Mouse (Mus musculus) heart, adult 2 months (tissue): ENCODE measurements around the gene Pnisr. TPM values are rescaled to one million over a fixed set of nuclear protein-coding genes. Genes with fewer than 3 reads are reported as not detected.

Source experiments
- DNase-seq, 2 experiments: peaks; one replicate each; pipeline ENCODE4 v3.0.0; 2021
- H3K27ac ChIP-seq: fragments of 200-600 bp; 2 replicates; pipeline ENCODE4 v1.8.1; 2022
- H3K27me3 ChIP-seq: fragments of 200-500 bp; 2 replicates; pipeline ENCODE4 v1.6.1; 2012; ENCODE audit warnings: mild to moderate bottlenecking, low read length, inconsistent platforms, mixed read lengths; ENCODE audit not compliant: control insufficient read depth, insufficient read depth
- H3K36me3 ChIP-seq: fragments of 200-500 bp; 2 replicates; pipeline ENCODE4 v1.6.1; 2012; ENCODE audit warnings: low read length, inconsistent platforms; ENCODE audit not compliant: control insufficient read depth, insufficient read depth
- H3K4me1 ChIP-seq: fragments of 200-500 bp; 2 replicates; pipeline ENCODE4 v1.6.1; 2011; ENCODE audit warnings: low read length; ENCODE audit not compliant: control insufficient read depth, insufficient read depth
- H3K4me3 ChIP-seq: fragments of 200-600 bp; 2 replicates; pipeline ENCODE4 v1.8.1; 2022
- H3K79me2 ChIP-seq: fragments of 200-500 bp; replicated peaks from 2 replicates; pipeline ENCODE4 v1.6.1; 2012; ENCODE audit warnings: mild to moderate bottlenecking, inconsistent platforms, low read length, moderate library complexity, mixed read lengths; ENCODE audit not compliant: control insufficient read depth, insufficient read depth
- H3K9ac ChIP-seq: fragments of 200-500 bp; 2 replicates; pipeline ENCODE4 v1.6.1; 2012; ENCODE audit warnings: low read depth, mild to moderate bottlenecking, control low read depth, inconsistent platforms, low read length, mixed read lengths
- CTCF ChIP-seq: fragments of 200-600 bp; IDR thresholded peaks from 2 replicates; pipeline ENCODE4 v1.8.1; 2022; ENCODE audit warnings: antibody characterized with exemption, mild to moderate bottlenecking, moderate library complexity
- EP300 ChIP-seq: fragments of 200-500 bp; IDR thresholded peaks from 2 replicates; pipeline ENCODE4 v1.6.1; 2011; ENCODE audit warnings: low read depth, low read length, control low read depth; ENCODE audit not compliant: insufficient read depth
- POLR2A ChIP-seq: fragments of 200-500 bp; IDR thresholded peaks from 2 replicates; pipeline ENCODE4 v1.6.1; 2011; ENCODE audit warnings: mild to moderate bottlenecking, low read depth, low read length, control low read depth; ENCODE audit not compliant: insufficient read depth
- WGBS: fragments of 180-500 bp; shearing (Covaris S2); methylation state at CpG from one replicate; pipeline ENCODE4 v1.1.7; 2018; 5-methylcytosine and 5-hydroxymethylcytosine counted together
- intact Hi-C: fragments of 180-260 bp; cut with DNase I; formaldehyde crosslinking; loops from one replicate; pipeline ENCODE4 v1.15.1; 2025
- polyA plus RNA-seq: library from polyadenylated mRNA; depleted of rRNA; stranded (reverse); fragments of >200 nt; gene quantifications from 2 replicates; pipeline ENCODE4 v1.2.3, GENCODE M21; 2012; rRNA removed
- total RNA-seq, 2 experiments: library from RNA; stranded (reverse); gene quantifications; 2 replicates each; pipeline ENCODE4 v1.2.3; 2021

Gene Pnisr
- total and polyA plus RNA-seq, 3 experiments = 28.9 to 33.3 (median 29.1) TPM

- no peaks in the 10 kb centered on the region for H3K4me1 ChIP-seq
- DNase-seq = no peak
- H3K9ac ChIP-seq = no peak overlapping the region
- intact Hi-C loops = loop anchor here (2.0 kb wide), 1 partner anchor 28 kb away; no protein-coding TSS in a partner anchor
- 24% methylated on average over 6 of the region's 6 CpGs for WGBS
- H3K36me3 ChIP-seq = no peaks in the 10 kb centered on the region; the same call in 1 of the 2 replicates
- H3K27ac ChIP-seq = no peak overlapping the region; the same call in 1 of the 2 replicates
- H3K27me3 ChIP-seq = no peaks in the 10 kb centered on the region
- no peak for TF ChIP-seq POLR2A
- no peak for TF ChIP-seq EP300
- no peak for TF ChIP-seq CTCF
- no peaks in the 10 kb centered on the region for H3K79me2 ChIP-seq
- peak overlapping the region; percentile 73; the same call in 1 of the 2 replicates for H3K4me3 ChIP-seq
Measured at GRCm38 (mm10) chr4:21878776-21879175, 31.4 kb downstream of the Pnisr start.

- intact Hi-C loops = loop anchor here (2.0 kb wide), 1 partner anchor 29 kb away; no protein-coding TSS in a partner anchor
- TF ChIP-seq EP300 (peak; percentile 69; the same call in 1 of the 2 replicates), CTCF (no peak), POLR2A (peak; percentile 75)
- H3K4me1 ChIP-seq = no peaks in the 10 kb centered on the region
- peak; percentile 87 to 89 for DNase-seq
- H3K27ac ChIP-seq = peak within 1 kb of the TSS; percentile 89
- WGBS = under 1% methylated on average over 50 of the region's 51 CpGs
- no peaks in the 10 kb centered on the region for H3K79me2 ChIP-seq
- peak within 1 kb of the TSS; percentile 73 for H3K4me3 ChIP-seq
- H3K36me3 ChIP-seq = no peaks in the 10 kb centered on the region; the same call in 1 of the 2 replicates
- no peaks in the 10 kb centered on the region for H3K27me3 ChIP-seq
- peak within 1 kb of the TSS; percentile 82 for H3K9ac ChIP-seq
Measured at GRCm38 (mm10) chr4:21879565-21880220, 32.3 kb downstream of the Pnisr start, which contains the start of gene Coq3. Gene Coq3, plus strand, starts transcription at chr4:21879673.

GRCm38 (mm10) chr4:21882806-21883205 is 35.4 kb downstream of the Pnisr start:
- Histone ChIP-seq H3K79me2 (no peaks in the 10 kb centered on the region), H3K4me1 (no peaks in the 10 kb centered on the region), H3K27me3 (no peaks in the 10 kb centered on the region), H3K36me3 (no peaks in the 10 kb centered on the region; the same call in 1 of the 2 replicates), H3K9ac (no peak overlapping the region), H3K27ac (no peak overlapping the region), H3K4me3 (no peak overlapping the region)
- WGBS = 95% methylated on average over 6 of the region's 6 CpGs
- DNase-seq = no peak
- TF ChIP-seq POLR2A = no peak
- no peak for TF ChIP-seq EP300
- no peak for TF ChIP-seq CTCF
- intact Hi-C loops = no loop called here

GRCm38 (mm10) chr4:21885831-21886230 is 38.4 kb downstream of the Pnisr start:
- DNase-seq = no peak
- Histone ChIP-seq H3K4me3 (no peak overlapping the region), H3K36me3 (no peaks in the 10 kb centered on the region), H3K4me1 (no peaks in the 10 kb centered on the region), H3K79me2 (no peaks in the 10 kb centered on the region), H3K27ac (no peak overlapping the region), H3K27me3 (no peaks in the 10 kb centered on the region), H3K9ac (no peak overlapping the region)
- TF ChIP-seq POLR2A (no peak), CTCF (no peak), EP300 (no peak)
- WGBS = 77% methylated on average over 8 of the region's 8 CpGs
- intact Hi-C loops = no loop called here

Other genes starting within 250 kb of the Pnisr start
- not detected for gene Prdm13, start 161.6 kb upstream of the Pnisr start, total RNA-seq
- gene Prdm13, start 161.6 kb upstream of the Pnisr start, polyA plus RNA-seq = not detected in 2 replicates
- 10 to 100 TPM in 1 of 2 experiments, 1 to 10 TPM in 1; 9.3 to 14.1 TPM for gene Ccnc, start 119.9 kb upstream of the Pnisr start, total RNA-seq
- gene Ccnc, start 119.9 kb upstream of the Pnisr start, polyA plus RNA-seq = 4.0 and 8.1 TPM in 2 replicates
- gene Usp45, start 80.4 kb upstream of the Pnisr start, total RNA-seq = 10 to 100 TPM; 10.4 to 12.8 TPM
- gene Usp45, start 80.4 kb upstream of the Pnisr start, polyA plus RNA-seq = 1.9 and 4.2 TPM in 2 replicates
- gene Tstd3, start 80.4 kb upstream of the Pnisr start, total RNA-seq = 10 to 100 TPM; 16.5 to 16.6 TPM
- gene Tstd3, start 80.4 kb upstream of the Pnisr start, polyA plus RNA-seq = 7.5 and 12.2 TPM in 2 replicates
- gene Coq3, start 32.1 kb downstream of the Pnisr start, total RNA-seq = 10 to 100 TPM; 35.6 to 36.4 TPM
- gene Coq3, start 32.1 kb downstream of the Pnisr start, polyA plus RNA-seq = 14.6 and 28.1 TPM in 2 replicates
- gene Faxc, start 83.7 kb downstream of the Pnisr start, total RNA-seq = under 1 TPM; 0.86 to 0.93 TPM
- gene Faxc, start 83.7 kb downstream of the Pnisr start, polyA plus RNA-seq = 0.27 and 0.53 TPM in 2 replicates